Mouse (Mus musculus) embryonic facial prominence, embryonic 10.5 days (tissue): ENCODE measurements at regions not wholly inside any gene's neighbourhood (a gene's known extent, or its start where the extent isn't known, plus 50 kb on each side); places are given as distances from the start of the nearest gene placed in this dataset.

ENCODE experiments used
- DNase-seq: peaks from one replicate; pipeline ENCODE4 v3.0.0-alpha.2; 2017; ENCODE audit warnings: low spot score
- H3K27ac ChIP-seq: fragments of 300-500 bp; sonication (generic); replicated peaks from 2 replicates; pipeline ENCODE4 v1.5.1; 2016; ENCODE audit warnings: mild to moderate bottlenecking
- H3K27me3 ChIP-seq: fragments of 300-500 bp; sonication (generic); replicated peaks from 2 replicates; pipeline ENCODE4 v1.6.1; 2016; ENCODE audit warnings: low read depth, mild to moderate bottlenecking; ENCODE audit not compliant: poor library complexity, severe bottlenecking
- H3K36me3 ChIP-seq: fragments of 300-500 bp; sonication (generic); replicated peaks from 2 replicates; pipeline ENCODE4 v1.6.1; 2016; ENCODE audit warnings: mild to moderate bottlenecking, moderate library complexity
- H3K4me1 ChIP-seq: fragments of 300-500 bp; sonication (generic); 2 replicates; pipeline ENCODE4 v1.6.1; 2016
- H3K4me3 ChIP-seq: fragments of 300-500 bp; sonication (generic); 2 replicates; pipeline ENCODE4 v1.5.1; 2016; ENCODE audit warnings: mild to moderate bottlenecking, moderate library complexity
- H3K9me3 ChIP-seq: fragments of 300-500 bp; sonication (generic); 2 replicates; pipeline ENCODE4 v1.6.1; 2016; ENCODE audit warnings: mild to moderate bottlenecking
- WGBS: fragments of 180-500 bp; shearing (Covaris S2); methylation state at CpG from one replicate; pipeline ENCODE4 v1.1.7; 2016; 5-methylcytosine and 5-hydroxymethylcytosine counted together

DNA sequence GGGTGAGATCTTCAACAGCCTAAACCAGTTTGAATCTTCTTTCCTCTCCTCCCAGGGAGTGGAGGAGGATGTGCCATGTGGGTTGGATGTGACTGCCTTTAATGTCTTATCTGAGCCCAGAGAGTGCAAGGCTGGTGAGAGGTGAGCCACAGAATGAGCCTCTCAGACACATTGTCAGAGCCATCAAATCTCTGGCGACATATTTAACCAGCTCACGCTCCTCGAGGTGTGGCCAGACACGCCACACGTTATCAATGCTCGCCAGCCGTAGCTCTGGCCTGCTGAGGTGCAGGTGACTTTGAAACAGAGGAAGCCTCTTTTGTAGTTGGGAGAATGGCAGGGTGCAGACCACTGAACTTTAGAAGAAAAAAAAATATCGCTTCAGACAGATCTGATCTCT is 463.5 kb upstream of the Kcnab2 start:
- Histone ChIP-seq H3K4me1 (no peaks in the 10 kb centered on the region), H3K9me3 (0 out of 2 replicates have a peak, but pooled peaks cover 8% of the 10 kb centered on the region), H3K27ac (no peak overlapping the region), H3K4me3 (no peak overlapping the region), H3K27me3 (no peaks in the 10 kb centered on the region), H3K36me3 (no peaks in the 10 kb centered on the region)
- 89% methylated on average over 8 of the region's 8 CpGs for WGBS
- DNase-seq: no peak

GRCm38 (mm10) chr4:152936614-152937013 is 458.9 kb upstream of the Kcnab2 start:
- whole genome bisulfite sequencing: 80% methylated on average over 2 of the region's 2 CpGs

GRCm38 (mm10) chr4:152935484-152935883 is 457.8 kb upstream of the Kcnab2 start:
- no peak for DNase-seq
- 91% methylated on average over 3 of the region's 3 CpGs for WGBS
- Histone ChIP-seq H3K9me3 (0 out of 2 replicates have a peak, but pooled peaks cover 3% of the 10 kb centered on the region), H3K36me3 (no peaks in the 10 kb centered on the region), H3K4me1 (no peaks in the 10 kb centered on the region), H3K27me3 (no peaks in the 10 kb centered on the region), H3K4me3 (no peak overlapping the region), H3K27ac (no peak overlapping the region)

More at GRCm38 (mm10) chr4:152936614-152937013, 458.9 kb upstream of the Kcnab2 start:
- H3K4me1 ChIP-seq: no peaks in the 10 kb centered on the region
- no peak overlapping the region for H3K4me3 ChIP-seq
- no peak overlapping the region for H3K27ac ChIP-seq
- 0 out of 2 replicates have a peak, but pooled peaks cover 4% of the 10 kb centered on the region for H3K9me3 ChIP-seq
- H3K36me3 ChIP-seq: no peaks in the 10 kb centered on the region
- no peaks in the 10 kb centered on the region for H3K27me3 ChIP-seq
- no peak for DNase-seq

- Histone ChIP-seq H3K27ac (no peak overlapping the region), H3K4me3 (no peak overlapping the region), H3K27me3 (no peaks in the 10 kb centered on the region), H3K36me3 (no peaks in the 10 kb centered on the region), H3K4me1 (peaks cover 19% of the 10 kb centered on the region), H3K9me3 (peaks cover 4% of the 10 kb centered on the region; the same call in 1 of the 2 replicates)
- WGBS: 76% methylated on average over 5 of the region's 5 CpGs
- DNase-seq: no peak
Measured at GRCm38 (mm10) chr4:152928422-152928985, 450.8 kb upstream of the Kcnab2 start.

DNA sequence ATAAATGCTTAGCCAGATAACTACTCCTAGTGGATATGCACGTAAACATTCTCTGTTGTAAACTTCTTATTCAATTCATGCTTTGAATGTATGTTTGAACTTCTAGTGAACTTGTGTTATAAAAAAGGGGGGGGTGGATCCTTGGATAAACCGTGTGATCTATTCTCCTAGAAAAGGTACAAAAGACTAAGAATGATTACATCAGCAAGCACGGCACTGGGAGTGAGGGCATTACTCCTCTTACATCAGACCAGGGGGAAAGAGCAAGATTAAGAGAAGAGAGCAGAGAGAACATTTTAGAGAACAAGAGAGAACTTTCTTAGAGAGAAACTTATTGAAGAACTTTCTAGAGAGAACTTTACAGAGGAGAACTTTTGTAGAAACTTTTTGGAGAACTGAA is 442.6 kb upstream of the Kcnab2 start:
- no peaks in the 10 kb centered on the region for H3K27me3 ChIP-seq
- 79% methylated on average over 3 of the region's 3 CpGs for WGBS
- no peak overlapping the region for H3K4me3 ChIP-seq
- H3K36me3 ChIP-seq: no peaks in the 10 kb centered on the region
- H3K9me3 ChIP-seq: no peaks in the 10 kb centered on the region
- DNase-seq: no peak
- H3K27ac ChIP-seq: no peak overlapping the region
- peaks cover 13% of the 10 kb centered on the region for H3K4me1 ChIP-seq

- WGBS: 91% methylated on average over 1 of the region's 1 CpGs
- no peak overlapping the region for H3K27ac ChIP-seq
- no peaks in the 10 kb centered on the region for H3K36me3 ChIP-seq
- H3K27me3 ChIP-seq: no peaks in the 10 kb centered on the region
- DNase-seq: no peak
- no peaks in the 10 kb centered on the region for H3K9me3 ChIP-seq
- peaks cover 13% of the 10 kb centered on the region for H3K4me1 ChIP-seq
- no peak overlapping the region for H3K4me3 ChIP-seq
Measured at GRCm38 (mm10) chr4:152919851-152920250, 442.2 kb upstream of the Kcnab2 start.

- Histone ChIP-seq H3K4me1 (peaks cover 23% of the 10 kb centered on the region), H3K36me3 (no peaks in the 10 kb centered on the region), H3K9me3 (no peaks in the 10 kb centered on the region), H3K27me3 (no peaks in the 10 kb centered on the region), H3K27ac (peak overlapping the region; percentile 24), H3K4me3 (no peak overlapping the region)
- DNase-seq: no peak
- WGBS: 17% methylated on average over 7 of the region's 7 CpGs
Measured at GRCm38 (mm10) chr4:152916576-152916975, 438.9 kb upstream of the Kcnab2 start.

DNA sequence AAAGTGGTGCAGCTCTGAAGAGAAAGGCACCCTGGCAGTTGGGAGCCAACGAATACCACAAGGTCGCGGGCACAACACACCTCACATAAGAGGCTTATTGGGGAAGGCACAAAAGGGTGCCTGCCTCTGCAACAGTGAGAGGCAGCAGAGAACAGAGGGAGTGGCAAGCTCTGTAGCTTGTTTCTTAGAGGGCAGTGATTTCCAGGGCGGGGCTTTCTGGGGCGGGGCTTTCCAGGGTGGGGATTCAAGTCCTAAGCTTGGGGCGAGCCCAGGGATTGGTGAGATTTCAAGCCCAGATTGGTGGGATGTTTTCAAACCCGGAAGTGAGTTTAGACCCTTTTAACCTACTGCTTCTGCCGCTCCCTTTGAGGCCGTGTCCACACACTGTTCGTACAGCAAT is 435.8 kb upstream of the Kcnab2 start:
- no peaks in the 10 kb centered on the region for H3K9me3 ChIP-seq
- no peaks in the 10 kb centered on the region for H3K36me3 ChIP-seq
- peak; percentile 52 for DNase-seq
- H3K4me3 ChIP-seq: no peak overlapping the region
- H3K27me3 ChIP-seq: 0 out of 2 replicates have a peak, but pooled peaks cover 4% of the 10 kb centered on the region
- WGBS: 31% methylated on average over 10 of the region's 10 CpGs
- no peak overlapping the region for H3K27ac ChIP-seq
- H3K4me1 ChIP-seq: peaks cover 23% of the 10 kb centered on the region

DNA sequence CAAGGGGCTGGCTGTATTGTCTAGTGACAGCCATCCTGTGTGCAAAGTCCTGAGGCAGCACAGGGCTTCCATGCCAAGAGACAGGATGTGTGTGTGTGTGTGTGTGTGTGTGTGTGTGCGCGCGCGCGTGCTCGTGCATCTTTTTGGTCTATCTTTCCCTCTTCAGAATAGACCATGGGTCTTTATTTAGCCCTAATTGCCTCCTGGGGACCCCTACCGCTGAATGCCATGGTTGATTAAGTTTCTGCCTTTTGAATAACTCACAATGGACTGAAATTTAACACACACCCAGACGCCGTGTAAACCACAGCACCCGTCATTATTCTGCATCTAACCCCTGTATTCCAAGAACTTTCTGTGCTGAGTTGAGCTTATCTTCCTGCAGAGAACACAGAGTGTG is 435.2 kb upstream of the Kcnab2 start:
- Histone ChIP-seq H3K36me3 (no peaks in the 10 kb centered on the region), H3K4me1 (peaks cover 23% of the 10 kb centered on the region), H3K4me3 (no peak overlapping the region), H3K9me3 (no peaks in the 10 kb centered on the region), H3K27me3 (0 out of 2 replicates have a peak, but pooled peaks cover 4% of the 10 kb centered on the region), H3K27ac (no peak overlapping the region)
- DNase-seq: no peak
- 75% methylated on average over 10 of the region's 10 CpGs for WGBS

DNA sequence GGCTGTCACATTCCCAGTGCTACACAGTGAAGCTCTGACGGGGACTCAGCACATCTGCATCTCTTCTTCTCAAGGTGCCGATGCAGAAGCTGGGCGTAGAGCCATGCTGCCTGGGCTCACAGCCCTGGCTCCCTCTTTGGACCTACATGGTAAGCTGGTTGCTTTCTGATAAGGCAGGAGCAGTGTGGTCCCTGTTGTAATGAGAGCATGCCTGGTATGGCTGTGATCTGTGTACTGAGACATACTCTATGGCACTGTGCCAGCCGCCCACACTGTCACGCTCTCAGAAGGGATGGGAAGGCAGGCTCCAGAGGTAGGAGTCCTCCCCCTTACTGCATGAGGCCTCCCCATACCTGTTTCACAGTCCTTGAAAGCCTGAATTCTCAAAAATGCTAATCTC is 430.6 kb upstream of the Kcnab2 start:
- H3K27me3 ChIP-seq: 0 out of 2 replicates have a peak, but pooled peaks cover 4% of the 10 kb centered on the region

GRCm38 (mm10) chr4:152902851-152903250 is 425.2 kb upstream of the Kcnab2 start:
- H3K27me3 ChIP-seq: no peaks in the 10 kb centered on the region
- no peak for DNase-seq

More for the DNA sequence above, 430.6 kb upstream of the Kcnab2 start:
- Histone ChIP-seq H3K27ac (no peak overlapping the region), H3K4me1 (0 out of 2 replicates have a peak, but pooled peaks cover 4% of the 10 kb centered on the region), H3K9me3 (no peaks in the 10 kb centered on the region), H3K36me3 (no peaks in the 10 kb centered on the region), H3K4me3 (no peak overlapping the region)
- DNase-seq: no peak
- WGBS: 82% methylated on average over 5 of the region's 5 CpGs

GRCm38 (mm10) chr4:152900049-152900448 is 422.4 kb upstream of the Kcnab2 start:
- H3K36me3 ChIP-seq: no peaks in the 10 kb centered on the region
- no peaks in the 10 kb centered on the region for H3K9me3 ChIP-seq
- no peaks in the 10 kb centered on the region for H3K4me1 ChIP-seq
- no peak overlapping the region for H3K27ac ChIP-seq
- no peak for DNase-seq
- no peaks in the 10 kb centered on the region for H3K27me3 ChIP-seq
- no peak overlapping the region for H3K4me3 ChIP-seq
- WGBS: 77% methylated on average over 4 of the region's 4 CpGs

More at GRCm38 (mm10) chr4:152902851-152903250, 425.2 kb upstream of the Kcnab2 start:
- no peaks in the 10 kb centered on the region for H3K36me3 ChIP-seq
- H3K4me1 ChIP-seq: no peaks in the 10 kb centered on the region
- WGBS: 80% methylated on average over 11 of the region's 11 CpGs
- no peak overlapping the region for H3K27ac ChIP-seq
- no peaks in the 10 kb centered on the region for H3K9me3 ChIP-seq
- H3K4me3 ChIP-seq: no peak overlapping the region

DNA sequence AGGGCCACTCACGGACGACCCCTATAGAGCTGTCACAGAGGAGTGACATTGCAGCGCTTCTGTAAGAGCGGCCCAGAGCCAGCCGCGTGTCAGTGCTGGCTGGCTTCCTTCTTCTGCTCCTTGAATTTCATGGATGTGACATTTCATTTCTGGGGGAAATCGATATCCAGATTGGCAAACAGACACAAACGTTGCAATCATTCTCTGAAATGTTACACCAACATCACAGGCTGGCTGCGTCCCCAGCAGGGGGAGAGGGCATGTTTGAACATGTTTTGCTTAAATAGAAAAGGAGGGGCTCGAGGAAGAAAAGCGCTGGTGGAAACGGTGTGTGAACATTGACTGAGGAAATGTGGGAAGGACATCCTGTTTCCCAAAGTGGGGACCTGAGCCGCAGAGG is 417.4 kb upstream of the Kcnab2 start:
- Histone ChIP-seq H3K36me3 (no peaks in the 10 kb centered on the region), H3K27ac (no peak overlapping the region), H3K27me3 (no peaks in the 10 kb centered on the region), H3K4me3 (no peak overlapping the region), H3K4me1 (no peaks in the 10 kb centered on the region), H3K9me3 (0 out of 2 replicates have a peak, but pooled peaks cover 6% of the 10 kb centered on the region)
- DNase-seq: no peak
- 73% methylated on average over 13 of the region's 13 CpGs for WGBS
